Mouse (Mus musculus) intestine, embryonic 14.5 days (tissue): ENCODE data around the gene Ifitm2. TPM values are rescaled to one million over a fixed set of nuclear protein-coding genes. Genes with fewer than 3 reads are reported as not detected.
A peak's percentile ranks its signal among the peaks of the same experiment; 100 is the strongest.
"Not testable (repeated sequence)": the region's sequence is repeated elsewhere in the genome, so short reads cannot be mapped to it uniquely, and the experiment has no call there.

Experiments used
- ATAC-seq: fragments of 200-750 bp; cut with Nextera tagmentation; replicated peaks from 2 replicates; pipeline ENCODE4 v1.8.0; 2017; ENCODE audit warnings: low read depth, moderate number of reproducible peaks, moderate TSS enrichment, moderate library complexity; ENCODE audit not compliant: low FRiP score, low TSS enrichment
- DNase-seq: peaks from one replicate; pipeline ENCODE4 v3.0.0-alpha.2; 2018; ENCODE audit warnings: low spot score
- H3K27ac ChIP-seq: fragments of 300-500 bp; sonication (generic); 2 replicates; pipeline ENCODE4 v1.5.1; 2014; ENCODE audit warnings: low read depth, mild to moderate bottlenecking, control low read depth
- H3K27me3 ChIP-seq: fragments of 300-500 bp; sonication (generic); replicated peaks from 2 replicates; pipeline ENCODE4 v1.6.1; 2014; ENCODE audit warnings: low read length, control low read depth; ENCODE audit not compliant: control insufficient read depth, insufficient read depth
- H3K36me3 ChIP-seq: fragments of 300-500 bp; sonication (generic); 2 replicates; pipeline ENCODE4 v1.6.1; 2014; ENCODE audit warnings: low read length, control low read depth; ENCODE audit not compliant: control insufficient read depth, insufficient read depth
- H3K4me1 ChIP-seq: fragments of 300-500 bp; sonication (generic); replicated peaks from 2 replicates; pipeline ENCODE4 v1.6.1; 2014; ENCODE audit warnings: low read length, control low read depth, mixed read lengths; ENCODE audit not compliant: control insufficient read depth, insufficient read depth
- H3K4me2 ChIP-seq: fragments of 300-500 bp; sonication (generic); 2 replicates; pipeline ENCODE4 v1.6.1; 2014; ENCODE audit warnings: low read length
- H3K4me3 ChIP-seq: fragments of 300-500 bp; sonication (generic); 2 replicates; pipeline ENCODE4 v1.5.1; 2014; ENCODE audit warnings: low read depth, low read length, control low read depth, mixed read lengths
- H3K9ac ChIP-seq: fragments of 300-500 bp; sonication (generic); 2 replicates; pipeline ENCODE4 v1.6.1; 2014; ENCODE audit warnings: mild to moderate bottlenecking, low read length
- H3K9me3 ChIP-seq: fragments of 300-500 bp; sonication (generic); 2 replicates; pipeline ENCODE4 v1.6.1; 2016; ENCODE audit warnings: low read length, control low read depth; ENCODE audit not compliant: control insufficient read depth
- WGBS: fragments of 180-500 bp; shearing (Covaris S2); extraction: QIAGEN DNeasy Blood & Tissue Kit; methylation state at CpG from one replicate; pipeline ENCODE4 v1.1.7; 2014; 5-methylcytosine and 5-hydroxymethylcytosine counted together
- polyA plus RNA-seq: library from polyadenylated mRNA; unstranded; fragments of >200 nt; fragmentation: Nextera tagmentation; extraction: Ambion mirVana; gene quantifications from 2 replicates; pipeline ENCODE4 v1.2.1, GENCODE M21; 2014

Gene Ifitm2
- polyA plus RNA-seq, 1 experiment from 2014 or later, result 1,676 TPM

- Histone ChIP-seq H3K36me3 (no peaks in the 10 kb centered on the region), H3K4me2 (no peak overlapping the region), H3K9ac (no peak overlapping the region), H3K27me3 (no peaks in the 10 kb centered on the region), H3K27ac (peak overlapping the region; percentile 77), H3K9me3 (no peaks in the 10 kb centered on the region), H3K4me3 (no peak overlapping the region), H3K4me1 (peaks cover 36% of the 10 kb centered on the region)
- WGBS, result 32% methylated on average over 14 of the region's 14 CpGs
- DNase-seq (no peak), ATAC-seq (no peak)
These were observed 17.8 kb upstream of the Ifitm2 start for GRCm38 (mm10) chr7:140973396-140974165.

GRCm38 (mm10) chr7:140971479-140972171, 15.8 kb upstream of the Ifitm2 start:
- peaks cover 42% of the 10 kb centered on the region for H3K4me1 ChIP-seq
- no peaks in the 10 kb centered on the region for H3K9me3 ChIP-seq
- peak overlapping the region; percentile 89 for H3K27ac ChIP-seq
- no peaks in the 10 kb centered on the region for H3K36me3 ChIP-seq
- ATAC-seq, result peak; percentile 82
- DNase-seq, result no peak
- H3K4me2 ChIP-seq, result no peak overlapping the region
- no peak overlapping the region for H3K9ac ChIP-seq
- 31% methylated on average over 8 of the region's 8 CpGs for WGBS
- H3K4me3 ChIP-seq, result no peak overlapping the region
- no peaks in the 10 kb centered on the region for H3K27me3 ChIP-seq

- H3K4me2 ChIP-seq, result no peak overlapping the region
- no peaks in the 10 kb centered on the region for H3K36me3 ChIP-seq
- ATAC-seq (0 out of 2 replicates have a peak, but pooled peaks have one; percentile 9), DNase-seq (no peak)
- H3K4me3 ChIP-seq, result no peak overlapping the region
- H3K27me3 ChIP-seq, result no peaks in the 10 kb centered on the region
- H3K9ac ChIP-seq, result no peak overlapping the region
- no peaks in the 10 kb centered on the region for H3K9me3 ChIP-seq
- peak overlapping the region; percentile 89 for H3K27ac ChIP-seq
- peaks cover 42% of the 10 kb centered on the region for H3K4me1 ChIP-seq
- WGBS, result 26% methylated on average over 7 of the region's 7 CpGs
These were observed 15.1 kb upstream of the Ifitm2 start for GRCm38 (mm10) chr7:140970931-140971330.

GRCm38 (mm10) chr7:140968710-140969109, 12.9 kb upstream of the Ifitm2 start:
- H3K4me1 ChIP-seq, result peaks cover 27% of the 10 kb centered on the region
- not testable (repeated sequence) for DNase-seq, H3K36me3 ChIP-seq, H3K27me3 ChIP-seq, H3K9ac ChIP-seq, H3K9me3 ChIP-seq, ATAC-seq
- 0 out of 2 replicates have a peak overlapping the region, but pooled peaks have one; percentile 80 for H3K27ac ChIP-seq
- peak overlapping the region; percentile 50 for H3K4me2 ChIP-seq
- peak overlapping the region; percentile 28 for H3K4me3 ChIP-seq
- WGBS, result 21% methylated on average over 3 of the region's 3 CpGs

GRCm38 (mm10) chr7:140967862-140968591, 12.2 kb upstream of the Ifitm2 start:
- peak overlapping the region; percentile 50 for H3K4me2 ChIP-seq
- H3K36me3 ChIP-seq, result no peaks in the 10 kb centered on the region
- DNase-seq (peak; percentile 63), ATAC-seq (peak; percentile 22; the same call in 1 of the 2 replicates)
- peak overlapping the region; percentile 28 for H3K4me3 ChIP-seq
- H3K4me1 ChIP-seq, result peaks cover 21% of the 10 kb centered on the region
- H3K27ac ChIP-seq, result peak overlapping the region; percentile 80
- 6% methylated on average over 14 of the region's 14 CpGs for WGBS
- H3K9ac ChIP-seq, result peak overlapping the region; percentile 44
- H3K27me3 ChIP-seq, result no peaks in the 10 kb centered on the region
- H3K9me3 ChIP-seq, result no peaks in the 10 kb centered on the region

GRCm38 (mm10) chr7:140966921-140967320, 11.1 kb upstream of the Ifitm2 start, which contains the start of gene Ifitm1:
Gene Ifitm1 (plus strand): TSS chr7:140967221.
- Histone ChIP-seq H3K9ac (no peak within 1 kb of the TSS), H3K4me3 (peak within 1 kb of the TSS; percentile 28), H3K4me1 (peaks cover 20% of the 10 kb centered on the region), H3K27ac (peak within 1 kb of the TSS; percentile 80), H3K27me3 (no peaks in the 10 kb centered on the region), H3K4me2 (peak within 1 kb of the TSS; percentile 50), H3K36me3 (no peaks in the 10 kb centered on the region), H3K9me3 (no peaks in the 10 kb centered on the region)
- DNase-seq, result no peak
- WGBS, result 90% methylated on average over 4 of the region's 4 CpGs
- no peak for ATAC-seq

- 79% methylated on average over 2 of the region's 2 CpGs for WGBS
These were observed 6.9 kb upstream of the Ifitm2 start for GRCm38 (mm10) chr7:140962733-140963132.

GRCm38 (mm10) chr7:140961416-140961815, 5.6 kb upstream of the Ifitm2 start:
- no peak overlapping the region for H3K4me2 ChIP-seq
- no peaks in the 10 kb centered on the region for H3K9me3 ChIP-seq
- no peaks in the 10 kb centered on the region for H3K27me3 ChIP-seq
- ATAC-seq (no peak), DNase-seq (no peak)
- H3K4me1 ChIP-seq, result peaks cover 7% of the 10 kb centered on the region
- no peak overlapping the region for H3K27ac ChIP-seq
- no peak overlapping the region for H3K4me3 ChIP-seq
- no peak overlapping the region for H3K9ac ChIP-seq
- 89% methylated on average over 2 of the region's 2 CpGs for WGBS
- H3K36me3 ChIP-seq, result no peaks in the 10 kb centered on the region

More at GRCm38 (mm10) chr7:140962733-140963132, 6.9 kb upstream of the Ifitm2 start:
- H3K27ac ChIP-seq, result no peak overlapping the region
- H3K9me3 ChIP-seq, result no peaks in the 10 kb centered on the region
- no peak for DNase-seq
- peaks cover 3% of the 10 kb centered on the region for H3K4me1 ChIP-seq
- no peaks in the 10 kb centered on the region for H3K36me3 ChIP-seq
- no peak for ATAC-seq
- no peak overlapping the region for H3K9ac ChIP-seq
- H3K27me3 ChIP-seq, result no peaks in the 10 kb centered on the region
- no peak overlapping the region for H3K4me3 ChIP-seq
- no peak overlapping the region for H3K4me2 ChIP-seq
